Mouse (Mus musculus) lung, adult 2 months (tissue): Measurements from ENCODE around the gene 4930568D16Rik. TPM values are rescaled to one million over a fixed set of nuclear protein-coding genes. Genes with fewer than 3 reads are reported as not detected.

Experiments
- DNase-seq: peaks from one replicate; pipeline ENCODE4 v3.0.0; 2022
- H3K4me1 ChIP-seq: fragments of 200-500 bp; 2 replicates; pipeline ENCODE4 v1.6.1; 2011; ENCODE audit warnings: low read length; ENCODE audit not compliant: control insufficient read depth, insufficient read depth
- H3K4me3 ChIP-seq: fragments of 200-500 bp; replicated peaks from 2 replicates; pipeline ENCODE3; 2011; ENCODE audit warnings: low read depth, mild to moderate bottlenecking, control low read depth, low read length; ENCODE audit errors: extremely low read depth
- CTCF ChIP-seq: fragments of 200-500 bp; IDR thresholded peaks from 2 replicates; pipeline ENCODE4 v1.5.1; 2011; ENCODE audit warnings: mild to moderate bottlenecking, low read length, control low read depth; ENCODE audit not compliant: insufficient read depth
- POLR2A ChIP-seq: fragments of 200-500 bp; IDR thresholded peaks from 2 replicates; pipeline ENCODE4 v1.6.1; 2011; ENCODE audit warnings: low read depth, mild to moderate bottlenecking, control low read depth, low read length, borderline replicate concordance; ENCODE audit errors: extremely low read depth
- WGBS: fragments of 180-500 bp; shearing (Covaris S2); methylation state at CpG from one replicate; pipeline ENCODE4 v1.1.7; 2018; 5-methylcytosine and 5-hydroxymethylcytosine counted together
- polyA plus RNA-seq: library from polyadenylated mRNA; depleted of rRNA; stranded (reverse); fragments of >200 nt; gene quantifications from 2 replicates; pipeline ENCODE4 v1.2.3, GENCODE M21; 2012; rRNA removed

4930568D16Rik gene
- polyA plus RNA-seq, 1 experiment, result not detected

DNA sequence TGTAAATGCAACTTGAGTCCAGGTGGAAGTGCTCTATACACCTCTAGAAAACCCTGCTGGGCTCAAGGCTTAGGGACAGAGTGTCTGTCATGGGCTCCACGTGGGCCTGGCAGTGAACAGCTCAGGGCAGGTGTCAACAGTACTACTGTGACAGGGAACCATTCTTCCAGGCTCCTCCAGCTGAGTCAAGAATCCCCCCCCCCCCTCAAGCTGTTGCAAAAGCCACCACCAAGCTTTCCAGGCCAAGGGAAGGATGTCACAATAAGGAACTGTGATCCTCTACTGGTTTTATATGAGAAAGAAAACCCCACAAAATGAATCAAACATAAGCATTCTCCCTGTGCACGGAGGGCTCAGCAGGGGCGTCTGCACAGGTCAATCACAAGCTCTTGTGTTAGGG, 53.2 kb downstream of the 4930568D16Rik start:
- whole genome bisulfite sequencing, result 53% methylated on average over 3 of the region's 3 CpGs
- Histone ChIP-seq H3K4me1 (no peaks in the 10 kb centered on the region), H3K4me3 (no peak overlapping the region)
- DNase-seq, result no peak
- TF ChIP-seq POLR2A, result no peak
- TF ChIP-seq CTCF, result no peak

DNA sequence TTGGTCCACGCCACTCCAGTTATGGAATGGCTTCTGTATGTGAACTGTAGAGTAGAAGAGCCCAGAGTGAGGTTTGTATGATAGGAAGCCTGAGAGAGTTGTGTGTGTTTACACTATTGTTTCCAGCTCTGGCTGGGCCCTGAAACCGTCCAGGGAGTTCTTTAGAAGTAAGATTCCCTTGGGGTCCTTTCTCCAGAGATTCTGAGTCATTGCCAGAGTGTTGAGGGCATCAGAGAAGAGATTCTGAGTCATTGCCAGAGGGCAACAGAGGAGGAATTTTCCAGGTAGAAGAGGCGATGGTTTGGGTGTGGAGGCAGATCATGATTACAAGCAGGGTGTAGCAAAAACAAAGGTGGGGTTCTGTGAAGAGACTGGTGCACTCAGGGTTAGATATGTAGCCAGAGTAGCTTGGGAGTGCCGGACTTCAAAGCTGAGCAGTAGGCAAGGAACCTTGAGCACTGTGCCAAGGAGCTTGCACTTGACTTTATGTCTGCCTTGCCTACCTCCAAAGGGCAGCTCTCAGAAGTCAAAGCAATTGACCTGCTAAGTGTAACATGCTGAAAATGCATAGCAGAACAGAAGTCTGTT, 57.5 kb downstream of the 4930568D16Rik start:
- no peak for TF ChIP-seq POLR2A
- no peak for TF ChIP-seq CTCF
- 68% methylated on average over 4 of the region's 4 CpGs for WGBS
- H3K4me1 ChIP-seq, result no peaks in the 10 kb centered on the region
- DNase-seq, result no peak
- H3K4me3 ChIP-seq, result no peak overlapping the region

DNA sequence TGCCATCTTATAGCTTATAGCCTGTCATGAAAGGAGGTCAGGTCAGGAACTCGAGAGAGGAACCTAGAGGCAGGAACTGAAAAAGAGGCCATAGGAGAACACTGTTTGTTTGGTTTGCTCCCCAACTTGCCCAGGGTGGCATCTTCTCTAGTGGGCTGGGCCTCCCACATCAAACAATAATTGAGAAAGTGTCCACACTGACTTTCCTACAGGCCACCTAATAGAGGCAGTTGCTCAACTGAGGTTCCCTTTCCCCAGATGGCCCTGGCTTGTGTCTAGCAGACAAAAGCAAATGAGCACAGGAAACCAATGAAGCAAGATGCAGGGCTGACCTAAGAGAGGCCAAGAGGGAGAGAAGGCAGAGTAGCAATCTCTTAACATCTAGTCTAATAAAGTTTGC, 59.4 kb downstream of the 4930568D16Rik start:
- TF ChIP-seq CTCF (no peak), POLR2A (no peak)
- 41% methylated on average over 1 of the region's 1 CpGs for WGBS
- Histone ChIP-seq H3K4me3 (no peak overlapping the region), H3K4me1 (no peaks in the 10 kb centered on the region)
- no peak for DNase-seq

Other genes starting within 250 kb of the 4930568D16Rik start
- gene Rab14, start 166.6 kb downstream of the 4930568D16Rik start, polyA plus RNA-seq, result 120 and 360 TPM in 2 replicates
- 2,994 and 3,301 TPM in 2 replicates for gene Gsn, start 111.3 kb downstream of the 4930568D16Rik start, polyA plus RNA-seq
- 45.1 and 69.5 TPM in 2 replicates for gene Stom, start 30.8 kb downstream of the 4930568D16Rik start, polyA plus RNA-seq
- gene 4930402F06Rik, start 29.4 kb upstream of the 4930568D16Rik start, polyA plus RNA-seq, result not detected in 2 replicates
- 17.8 and 24.4 TPM in 2 replicates for gene Ggta1, start 95.5 kb upstream of the 4930568D16Rik start, polyA plus RNA-seq
- gene Dab2ip, start 190.5 kb upstream of the 4930568D16Rik start, polyA plus RNA-seq, result 113 and 132 TPM in 2 replicates